Mouse (Mus musculus): ENCODE results near the gene Robo1.

DNA sequence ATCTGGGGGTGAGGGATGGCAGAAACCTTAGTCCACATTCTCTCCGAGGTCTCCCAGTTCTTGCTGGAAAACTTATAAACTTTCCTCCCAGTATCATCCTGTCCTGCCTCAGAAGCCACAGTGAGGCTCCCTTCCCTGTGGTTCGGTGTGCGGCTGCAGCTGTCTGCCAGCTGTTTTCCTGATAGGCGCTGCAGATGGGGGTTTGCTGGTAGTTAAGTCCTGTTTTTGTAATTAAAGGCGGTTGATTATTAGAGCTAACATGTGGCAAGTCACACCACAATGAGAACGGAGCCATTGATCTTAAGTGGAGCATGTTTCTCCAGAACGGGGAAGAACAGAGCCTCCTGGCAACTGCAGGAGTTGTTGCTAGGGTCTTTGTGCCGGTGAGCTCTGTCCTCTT is 699.3 kb downstream of the Robo1 start:
- TF ChIP-seq EP300 (optimal IDR thresholded peaks at IDR 0.05) (no peak), CTCF (IDR thresholded peaks at IDR 0.05; ENCODE audit: low read depth) (no peak)
